Mouse (Mus musculus) granulocyte monocyte progenitor cell, adult 5-6 weeks (primary cell): ENCODE data around the gene Mt4. TPM values are rescaled to one million over a fixed set of nuclear protein-coding genes. Genes with fewer than 3 reads are reported as not detected.

ENCODE experiments used
- ATAC-seq: replicated peaks from 2 replicates; pipeline ENCODE4 v1.8.0; 2016; ENCODE audit warnings: mild to moderate bottlenecking, moderate TSS enrichment, inconsistent platforms; ENCODE audit not compliant: poor library complexity, severe bottlenecking
- total RNA-seq, 2 experiments: library from RNA; stranded (forward) in 1 of 2; stranded (reverse) in 1 of 2; fragments of 200-712, 200-1000 nt in 1 of 2; fragments of >200 nt in 1 of 2; fragmentation: Nextera tagmentation in 1 of 2; gene quantifications; 2 replicates each; pipeline ENCODE4 v1.2.3; 2014 to 2017

Gene Mt4
- not detected in 2 replicates for total RNA-seq (2014; fragmentation: Nextera tagmentation)
- total RNA-seq (2017) = not detected in 2 replicates

DNA sequence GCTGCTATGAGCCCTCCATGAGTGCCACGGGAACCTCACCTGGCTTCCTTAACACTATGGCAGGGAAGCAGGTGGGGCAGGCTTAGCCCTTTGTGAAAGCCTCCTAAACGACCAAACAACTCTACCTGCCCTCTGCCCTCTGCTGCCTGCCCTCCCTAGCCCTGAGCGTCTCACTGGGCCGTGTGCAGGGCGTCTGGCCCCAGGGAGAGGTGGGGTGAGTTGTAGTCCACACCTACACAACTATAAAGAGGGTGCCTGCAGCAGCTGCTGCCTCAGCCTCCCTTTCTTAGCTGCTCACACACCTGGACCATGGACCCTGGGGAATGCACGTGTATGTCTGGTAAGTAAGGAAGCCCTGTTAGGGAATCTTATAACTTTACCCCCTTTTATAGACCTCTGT, at the start of gene Mt4:
Gene Mt4, plus strand, starts transcription at position 265 of the 400 bp plus-strand sequence.
- no peak for ATAC-seq

GRCm38 (mm10) chr8:94087964-94088363, 49.0 kb upstream of the Mt4 start:
- no peak for ATAC-seq

GRCm38 (mm10) chr8:94089715-94090114, 47.3 kb upstream of the Mt4 start:
- ATAC-seq = peak; percentile 99

- ATAC-seq = no peak
These were observed 44.1 kb upstream of the Mt4 start for GRCm38 (mm10) chr8:94092848-94093247.

DNA sequence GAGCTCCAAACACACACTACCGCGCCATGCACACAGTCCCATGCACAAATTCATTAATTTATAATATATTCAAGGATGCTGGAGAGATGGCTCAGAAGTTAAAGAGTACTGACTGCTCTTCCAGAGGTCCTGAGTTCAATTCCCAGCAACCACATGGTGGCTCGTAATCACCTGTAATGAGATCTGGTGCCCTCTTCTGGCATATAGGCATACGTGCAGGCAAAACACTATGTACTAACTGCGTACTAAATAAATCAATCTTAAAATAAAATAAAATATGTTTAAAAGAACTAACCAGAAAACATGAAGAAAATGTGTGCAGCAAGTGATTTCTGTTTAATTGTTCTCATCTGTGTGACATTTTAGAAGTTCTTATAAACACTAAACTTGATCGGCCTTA, 42.7 kb upstream of the Mt4 start:
- no peak for ATAC-seq

- peak; percentile 95 for ATAC-seq
These were observed 38.7 kb upstream of the Mt4 start, which contains the start of gene Bbs2 for GRCm38 (mm10) chr8:94098081-94098974. Gene Bbs2, minus strand, starts transcription at chr8:94098928.

- no peak for ATAC-seq
These were observed 38.0 kb upstream of the Mt4 start for GRCm38 (mm10) chr8:94098996-94099395.

DNA sequence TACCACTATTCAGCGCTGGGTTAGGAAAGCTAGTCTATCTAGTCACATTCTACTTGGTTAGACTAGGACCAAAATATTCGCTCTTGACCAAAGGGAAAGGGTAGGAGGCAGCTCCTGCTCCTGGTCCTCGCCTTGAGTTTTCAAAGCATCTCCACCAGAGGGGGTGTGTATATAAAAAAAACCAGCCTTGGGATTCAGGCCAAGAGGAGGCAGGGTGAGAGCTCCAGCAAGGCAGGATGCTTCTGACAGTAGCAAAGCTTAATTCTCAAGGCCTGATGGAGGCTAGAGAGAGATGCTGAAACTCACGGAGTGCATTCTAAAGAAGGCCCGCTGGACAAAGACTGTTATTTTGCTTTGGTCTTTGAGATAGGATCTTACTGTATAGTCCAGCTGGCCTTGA, 32.9 kb upstream of the Mt4 start:
- ATAC-seq = no peak

DNA sequence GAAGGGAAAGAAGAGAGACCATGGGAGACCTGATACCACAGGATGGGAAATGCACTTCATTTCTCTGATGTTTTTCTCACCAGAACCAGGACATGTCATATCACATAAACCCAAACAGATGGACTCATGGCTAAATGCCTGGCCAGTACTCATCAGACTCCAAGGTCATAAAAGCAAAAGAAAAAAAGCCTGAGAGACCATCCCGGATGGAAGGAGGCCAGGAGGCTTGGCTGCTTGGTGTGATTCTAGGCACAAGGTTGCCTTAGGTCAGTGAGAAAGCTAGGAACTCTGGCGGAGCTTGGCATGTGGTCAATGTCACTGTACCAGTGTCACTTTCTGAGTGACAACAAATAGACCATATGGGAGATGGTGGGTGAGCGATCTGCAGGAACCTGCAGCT, 29.1 kb upstream of the Mt4 start:
- ATAC-seq = no peak

DNA sequence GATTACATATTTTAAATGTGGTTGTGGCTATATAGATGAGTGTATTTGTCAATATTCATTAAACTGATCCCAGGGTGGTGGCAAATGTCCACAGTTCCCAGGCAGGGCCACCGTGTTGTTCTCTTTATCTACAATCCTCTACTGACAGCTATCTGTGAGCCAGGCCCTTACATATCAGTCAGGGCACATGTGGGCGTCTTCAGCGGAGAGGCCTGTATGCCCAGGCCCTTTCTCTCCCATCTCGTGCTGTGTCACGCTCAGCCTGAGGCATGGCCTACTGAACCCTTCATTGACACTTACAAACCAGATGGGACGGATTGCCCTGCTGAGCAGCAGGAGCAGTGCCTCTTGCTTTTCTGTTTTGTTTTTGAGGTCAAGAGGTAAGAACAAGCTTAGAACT, 27.6 kb upstream of the Mt4 start:
- ATAC-seq = no peak

DNA sequence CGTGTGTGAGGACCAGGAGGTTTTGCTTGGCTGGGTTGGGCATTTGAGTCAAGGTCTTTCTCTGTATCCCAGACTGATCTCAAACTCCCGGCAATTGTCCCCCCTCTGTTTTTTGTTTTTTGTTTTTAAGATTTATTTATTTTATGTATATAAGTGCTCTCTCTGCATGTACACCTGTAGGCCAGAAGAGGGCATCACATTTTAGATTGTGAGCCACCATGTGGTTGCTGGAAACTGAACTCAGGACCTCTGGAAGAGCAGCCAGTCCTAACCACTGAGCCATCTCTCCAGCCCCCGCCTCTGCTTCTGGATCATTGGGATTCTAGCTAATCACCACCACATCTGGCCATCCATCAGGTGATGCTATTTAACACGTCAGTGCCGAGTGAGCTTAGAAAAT, 27.2 kb upstream of the Mt4 start:
- ATAC-seq = no peak

GRCm38 (mm10) chr8:94110526-94111177, 26.3 kb upstream of the Mt4 start:
- ATAC-seq = no peak

GRCm38 (mm10) chr8:94113435-94113834, 23.6 kb upstream of the Mt4 start:
- peak; percentile 17; the same call in 1 of the 2 replicates for ATAC-seq

DNA sequence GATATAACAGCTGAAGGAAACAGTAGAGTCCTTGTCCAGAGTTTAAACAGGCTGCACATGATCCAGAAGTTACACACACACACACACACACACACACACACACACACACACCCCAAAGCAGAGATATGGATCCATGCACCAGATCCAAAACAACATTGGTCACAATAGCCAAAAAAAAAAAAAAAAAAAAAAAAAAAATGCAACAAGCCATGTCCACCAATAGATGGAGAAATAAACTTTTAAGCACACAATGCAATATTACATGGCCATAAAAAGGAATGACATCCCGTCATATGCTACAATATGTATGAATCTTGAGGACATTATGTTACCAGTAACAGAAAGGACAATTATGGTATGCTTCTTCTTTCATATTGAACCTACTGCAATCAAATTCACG, 23.0 kb upstream of the Mt4 start:
- ATAC-seq = no peak

DNA sequence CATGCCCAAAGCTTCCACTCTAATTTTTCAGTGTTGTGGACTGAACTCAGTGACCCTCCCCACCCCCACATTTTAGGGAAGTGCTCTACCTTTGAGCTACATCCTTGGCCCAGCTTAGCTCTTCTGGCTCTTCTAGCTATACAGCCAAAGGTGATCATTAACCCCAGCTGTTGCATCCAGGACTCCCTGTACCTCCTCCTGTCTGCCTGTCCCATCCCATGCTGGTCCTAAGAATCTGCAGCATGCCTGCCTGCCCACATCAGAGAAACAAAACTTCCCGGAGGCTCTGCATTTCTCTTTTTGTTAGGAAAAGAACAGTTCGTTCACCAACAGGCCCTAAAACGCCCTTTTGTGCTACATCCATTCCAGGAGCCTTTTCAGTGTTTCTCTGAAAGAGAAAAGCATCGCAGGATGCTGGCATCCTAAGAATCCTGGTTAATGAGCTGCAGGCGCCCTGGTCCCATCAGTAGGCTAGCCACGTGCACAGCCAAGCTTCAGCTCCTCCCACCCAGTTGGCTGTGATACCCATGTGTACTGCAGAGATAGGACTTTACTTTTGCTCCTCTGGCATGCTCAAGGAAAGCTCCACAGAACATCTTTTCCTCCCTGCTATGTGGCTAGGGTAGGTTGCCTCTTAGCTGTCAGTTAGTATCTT, 18.1 kb upstream of the Mt4 start:
- no peak for ATAC-seq

GRCm38 (mm10) chr8:94121625-94122024, 15.4 kb upstream of the Mt4 start:
- no peak for ATAC-seq

- peak; percentile 89 for ATAC-seq
These were observed 14.1 kb upstream of the Mt4 start for GRCm38 (mm10) chr8:94122711-94123468.

GRCm38 (mm10) chr8:94127711-94128110, 9.3 kb upstream of the Mt4 start:
- no peak for ATAC-seq

DNA sequence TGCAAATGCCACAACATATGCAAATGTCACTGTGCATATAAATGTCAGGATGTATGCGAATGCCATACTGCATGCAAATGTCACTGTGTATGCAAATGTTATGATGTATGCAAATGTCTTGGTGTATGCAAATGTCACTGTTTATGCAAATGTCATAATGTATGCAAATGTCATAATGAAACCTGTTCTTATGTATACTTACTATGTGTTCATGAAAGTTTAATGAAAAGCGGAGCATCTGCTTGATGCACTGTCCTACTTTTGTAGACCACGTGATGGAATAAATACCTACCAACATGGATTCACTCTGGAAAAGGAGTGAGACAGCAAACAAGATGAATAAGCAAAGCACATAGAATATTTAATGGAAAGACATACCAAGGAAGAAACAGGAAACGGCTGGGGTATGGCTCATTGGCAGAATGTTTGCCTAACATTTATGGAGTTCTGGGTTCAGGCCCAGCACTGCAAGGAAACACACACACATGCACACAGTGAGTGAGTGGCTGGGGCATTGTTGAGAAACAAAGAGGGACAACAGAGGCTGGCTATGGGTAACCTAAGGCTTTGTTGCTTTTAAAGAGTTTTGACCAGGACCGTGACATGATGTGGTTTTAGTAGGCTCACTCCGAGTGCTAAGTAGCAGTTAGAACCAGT, 7.7 kb upstream of the Mt4 start:
- no peak for ATAC-seq

DNA sequence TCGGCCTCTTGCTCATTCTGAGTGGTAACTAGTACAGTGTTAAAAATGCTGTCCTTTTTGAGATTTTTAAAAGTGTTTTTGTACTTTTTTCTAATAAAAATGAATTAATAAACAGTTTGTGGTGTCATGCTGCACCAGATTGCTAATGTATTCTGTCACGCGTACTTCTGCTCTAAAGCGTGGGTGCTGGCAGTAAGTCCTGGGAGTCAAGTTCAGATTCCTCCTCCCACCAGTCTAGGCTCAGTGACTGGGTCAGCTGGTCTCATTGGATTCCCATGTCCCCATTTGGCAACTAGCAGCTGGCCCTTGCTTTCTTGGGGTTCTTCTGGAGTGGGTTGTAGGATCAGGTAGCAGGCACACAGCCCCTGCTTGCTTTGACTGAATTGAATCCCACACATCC, 6.9 kb upstream of the Mt4 start:
- no peak for ATAC-seq
